In genomic region chr4:43453413-43453812, GRCm38 (mm10) we compare ENCODE assay signal across 8 mouse cellular contexts. TPM values are rescaled to one million over a fixed set of nuclear protein-coding genes. Genes with fewer than 3 reads are reported as not detected.
DNase-seq lines count a peak whose midpoint lies in the region; ATAC-seq lines count a peak whose summit lies in the region.

No protein-coding gene starts in this region.

- no peak for DNase-seq in lung, postnatal 25 days (ENCODE audit: low spot score)
- DNase-seq in thymus, postnatal 0 days (ENCODE audit: low spot score), result peak; percentile 39
- DNase-seq in right cerebral cortex, postnatal 36 days (ENCODE audit: low spot score in 2 of 2), result no peak
- DNase-seq in spleen, adult 18-20 months, result no peak
- no peak for DNase-seq in layer of hippocampus, postnatal 14 days (ENCODE audit: low spot score in 2 of 2)

- no peak overlapping the region; the same call in 1 of the 2 replicates for H3K9ac ChIP-seq in lung, embryonic 15.5 days
- peak overlapping the region; percentile 46; the same call in 1 of the 2 replicates for H3K9ac ChIP-seq in forebrain, embryonic 13.5 days
- H3K9ac ChIP-seq in liver, embryonic 15.5 days, result no peak overlapping the region

- no peak overlapping the region for H3K27ac ChIP-seq in lung, embryonic 15.5 days
- no peak overlapping the region for H3K27ac ChIP-seq in forebrain, embryonic 13.5 days
- no peak overlapping the region for H3K27ac ChIP-seq in liver, embryonic 15.5 days (replicated peaks)

- no peak for ATAC-seq in lung, embryonic 15.5 days (ENCODE audit: borderline replicate concordance, extremely low read depth, low FRiP score, low TSS enrichment)
- no peak for ATAC-seq in forebrain, embryonic 13.5 days
- no peak for ATAC-seq in liver, embryonic 15.5 days (ENCODE audit: insufficient read depth)

- no peaks in the 10 kb centered on the region for H3K9me3 ChIP-seq in lung, embryonic 15.5 days
- H3K9me3 ChIP-seq in forebrain, embryonic 13.5 days (replicated peaks), result no peaks in the 10 kb centered on the region
- H3K9me3 ChIP-seq in liver, embryonic 15.5 days (replicated peaks), result no peaks in the 10 kb centered on the region

- WGBS in lung, embryonic 15.5 days, result under 1% methylated on average over 18 of the region's 18 CpGs
- WGBS in forebrain, embryonic 13.5 days, result 0% methylated on average over 17 of the region's 18 CpGs
- 2% methylated on average over 18 of the region's 18 CpGs for WGBS in liver, embryonic 15.5 days (ENCODE audit: insufficient replicate concordance)

- H3K4me1 ChIP-seq in lung, embryonic 15.5 days, result peaks cover 19% of the 10 kb centered on the region
- peaks cover 11% of the 10 kb centered on the region for H3K4me1 ChIP-seq in forebrain, embryonic 13.5 days
- no peaks in the 10 kb centered on the region; the same call in 1 of the 2 replicates for H3K4me1 ChIP-seq in liver, embryonic 15.5 days (replicated peaks)

- H3K4me2 ChIP-seq in lung, embryonic 15.5 days, result peak overlapping the region; percentile 48
- peak overlapping the region; percentile 54 for H3K4me2 ChIP-seq in forebrain, embryonic 13.5 days
- peak overlapping the region; percentile 25 for H3K4me2 ChIP-seq in liver, embryonic 15.5 days

- H3K4me3 ChIP-seq in lung, embryonic 15.5 days, result peak overlapping the region; percentile 10; the same call in 1 of the 2 replicates
- H3K4me3 ChIP-seq in forebrain, embryonic 13.5 days, result peak overlapping the region; percentile 16
- no peak overlapping the region for H3K4me3 ChIP-seq in liver, embryonic 15.5 days (replicated peaks)

- peaks cover 2% of the 10 kb centered on the region; the same call in 1 of the 2 replicates for H3K36me3 ChIP-seq in lung, embryonic 15.5 days
- peaks cover 3% of the 10 kb centered on the region for H3K36me3 ChIP-seq in forebrain, embryonic 13.5 days (ENCODE audit: poor library complexity, severe bottlenecking)
- H3K36me3 ChIP-seq in liver, embryonic 15.5 days (replicated peaks), result no peaks in the 10 kb centered on the region

- H3K27me3 ChIP-seq in lung, embryonic 15.5 days, result peaks cover 37% of the 10 kb centered on the region
- peaks cover 26% of the 10 kb centered on the region for H3K27me3 ChIP-seq in forebrain, embryonic 13.5 days
- peaks cover 54% of the 10 kb centered on the region for H3K27me3 ChIP-seq in liver, embryonic 15.5 days

RNA-seq across cellular contexts. Expression of gene Cd72, which starts 1.0 kb away (rescaled TPM):
- polyA plus RNA-seq in lung, embryonic 15.5 days (2015; fragmentation: Nextera tagmentation; extraction: Ambion mirVana), result 1.8 and 3.1 TPM in 2 replicates
- polyA plus RNA-seq in forebrain, embryonic 13.5 days (2015; fragmentation: Nextera tagmentation; extraction: Ambion mirVana), result 3.9 and 4.0 TPM in 2 replicates
- 0.94 and 1.4 TPM in 2 replicates for polyA plus RNA-seq in liver, embryonic 15.5 days (2015; fragmentation: Nextera tagmentation; extraction: Ambion mirVana)
- 6.4 and 6.6 TPM in 2 replicates for polyA plus RNA-seq in thymus, postnatal 0 days (2015; fragmentation: Nextera tagmentation; extraction: Ambion mirVana)
- total RNA-seq in layer of hippocampus, postnatal 14 days (2021), result not detected

RNA-seq across cellular contexts. Expression of gene Tesk1, which starts 11.7 kb away (rescaled TPM):
- polyA plus RNA-seq in lung, embryonic 15.5 days (2015; fragmentation: Nextera tagmentation; extraction: Ambion mirVana), result 8.3 and 8.5 TPM in 2 replicates
- 6.0 and 6.3 TPM in 2 replicates for polyA plus RNA-seq in forebrain, embryonic 13.5 days (2015; fragmentation: Nextera tagmentation; extraction: Ambion mirVana)
- 1.0 and 1.2 TPM in 2 replicates for polyA plus RNA-seq in liver, embryonic 15.5 days (2015; fragmentation: Nextera tagmentation; extraction: Ambion mirVana)
- polyA plus RNA-seq in thymus, postnatal 0 days (2015; fragmentation: Nextera tagmentation; extraction: Ambion mirVana), result 2.1 and 2.8 TPM in 2 replicates
- total RNA-seq in layer of hippocampus, postnatal 14 days (2021), result 10 to 100 TPM; 63.0 to 64.4 TPM

RNA-seq across cellular contexts. Expression of gene Fam166b, which starts 24.5 kb away (rescaled TPM):
- polyA plus RNA-seq in lung, embryonic 15.5 days (2015; fragmentation: Nextera tagmentation; extraction: Ambion mirVana), result 0.14 and 0.25 TPM in 2 replicates
- 0.31 and 0.42 TPM in 2 replicates for polyA plus RNA-seq in forebrain, embryonic 13.5 days (2015; fragmentation: Nextera tagmentation; extraction: Ambion mirVana)
- not detected in 2 replicates for polyA plus RNA-seq in liver, embryonic 15.5 days (2015; fragmentation: Nextera tagmentation; extraction: Ambion mirVana)
- 0.14 and 0.19 TPM in 2 replicates for polyA plus RNA-seq in thymus, postnatal 0 days (2015; fragmentation: Nextera tagmentation; extraction: Ambion mirVana)
- 1 to 10 TPM in 1 of 2 experiments, under 1 TPM in 1; 0.76 to 2.4 TPM for total RNA-seq in layer of hippocampus, postnatal 14 days (2021)

RNA-seq across cellular contexts. Expression of gene Sit1, which starts 30.1 kb away (rescaled TPM):
- polyA plus RNA-seq in lung, embryonic 15.5 days (2015; fragmentation: Nextera tagmentation; extraction: Ambion mirVana), result 0.14 and 1.2 TPM in 2 replicates
- polyA plus RNA-seq in forebrain, embryonic 13.5 days (2015; fragmentation: Nextera tagmentation; extraction: Ambion mirVana), result not detected in 2 replicates
- 0.07 and 0.18 TPM in 2 replicates for polyA plus RNA-seq in liver, embryonic 15.5 days (2015; fragmentation: Nextera tagmentation; extraction: Ambion mirVana)
- 138 and 168 TPM in 2 replicates for polyA plus RNA-seq in thymus, postnatal 0 days (2015; fragmentation: Nextera tagmentation; extraction: Ambion mirVana)
- total RNA-seq in layer of hippocampus, postnatal 14 days (2021), result not detected

RNA-seq across cellular contexts. Expression of gene Ccdc107, which starts 39.3 kb away (rescaled TPM):
- polyA plus RNA-seq in lung, embryonic 15.5 days (2015; fragmentation: Nextera tagmentation; extraction: Ambion mirVana), result 67.4 and 70.1 TPM in 2 replicates
- 51.1 and 52.0 TPM in 2 replicates for polyA plus RNA-seq in forebrain, embryonic 13.5 days (2015; fragmentation: Nextera tagmentation; extraction: Ambion mirVana)
- polyA plus RNA-seq in liver, embryonic 15.5 days (2015; fragmentation: Nextera tagmentation; extraction: Ambion mirVana), result 33.5 and 34.2 TPM in 2 replicates
- 85.1 and 92.8 TPM in 2 replicates for polyA plus RNA-seq in thymus, postnatal 0 days (2015; fragmentation: Nextera tagmentation; extraction: Ambion mirVana)
- total RNA-seq in layer of hippocampus, postnatal 14 days (2021), result 10 to 100 TPM; 26.0 to 28.3 TPM
